ENCODE assay signal across 9 mouse cellular contexts in genomic region chr13:94205234-94205633, GRCm38 (mm10).
DNase-seq lines count a peak whose midpoint lies in the region; ATAC-seq lines count a peak whose summit lies in the region.
"Had no signal": no experiment of that assay in that cellular context is flagged by ENCODE, and none has a peak within 500 bp of the region (broad histone marks: within the 10 kb centered on the region; RNA-seq: fewer than 3 reads in every experiment).

No protein-coding gene starts in this region.

- no peak for ATAC-seq in heart, embryonic 12.5 days (ENCODE audit: insufficient number of reproducible peaks, low FRiP score)
- ATAC-seq in midbrain, embryonic 13.5 days: peak; percentile 89

- H3K4me2 ChIP-seq in heart, embryonic 12.5 days: no peak overlapping the region
- H3K4me2 ChIP-seq in midbrain, embryonic 13.5 days (replicated peaks): no peak overlapping the region
- H3K4me2 ChIP-seq: liver, embryonic 15.5 days had no signal

- peaks cover 20% of the 10 kb centered on the region for H3K36me3 ChIP-seq in heart, embryonic 12.5 days
- peaks cover 32% of the 10 kb centered on the region for H3K36me3 ChIP-seq in midbrain, embryonic 13.5 days

- H3K9ac ChIP-seq in heart, embryonic 12.5 days: no peak overlapping the region
- no peak overlapping the region for H3K9ac ChIP-seq in midbrain, embryonic 13.5 days (replicated peaks)
- H3K9ac ChIP-seq: liver, embryonic 15.5 days had no signal

- 8% methylated on average over 6 of the region's 6 CpGs for WGBS in heart, embryonic 12.5 days
- 8% methylated on average over 6 of the region's 6 CpGs for WGBS in midbrain, embryonic 13.5 days

- H3K9me3 ChIP-seq in heart, embryonic 12.5 days (replicated peaks): peaks cover 3% of the 10 kb centered on the region; the same call in 1 of the 2 replicates
- H3K9me3 ChIP-seq in midbrain, embryonic 13.5 days: 0 out of 2 replicates have a peak, but pooled peaks cover 3% of the 10 kb centered on the region
- H3K9me3 ChIP-seq: liver, embryonic 15.5 days had no signal

- 0 out of 2 replicates have a peak, but pooled peaks cover 3% of the 10 kb centered on the region for H3K4me1 ChIP-seq in heart, embryonic 12.5 days (replicated peaks)
- H3K4me1 ChIP-seq in midbrain, embryonic 13.5 days (replicated peaks): no peaks in the 10 kb centered on the region
- H3K4me1 ChIP-seq: liver, embryonic 15.5 days had no signal

- H3K27me3 ChIP-seq in heart, embryonic 12.5 days (replicated peaks): no peaks in the 10 kb centered on the region
- no peaks in the 10 kb centered on the region for H3K27me3 ChIP-seq in midbrain, embryonic 13.5 days
- H3K27me3 ChIP-seq: liver, embryonic 15.5 days had no signal

- intact Hi-C loops in heart, postnatal 10 days (cut with DNase I): loop anchor here (2.0 to 5.0 kb wide), 2 partner anchors 353 to 414 kb away; no protein-coding TSS in a partner anchor

- DNase-seq in heart, adult 8-10 months (ENCODE audit: low spot score): peak; percentile 67
- DNase-seq in MN1 (ENCODE audit: low spot score): peak; percentile 71
- DNase-seq in cerebellum, adult 9-11 months: peak; percentile 50
- peak; percentile 63 to 74 for DNase-seq in heart, postnatal 10 days
- DNase-seq in kidney, postnatal 36 days: peak; percentile 38 to 66
- DNase-seq in yolk sac, embryonic 10.5 days (ENCODE audit: low spot score): peak; percentile 19

- H3K4me3 ChIP-seq in heart, embryonic 12.5 days: no peak overlapping the region
- no peak overlapping the region for H3K4me3 ChIP-seq in midbrain, embryonic 13.5 days (replicated peaks)
- H3K4me3 ChIP-seq: liver, embryonic 15.5 days had no signal

- H3K27ac ChIP-seq in heart, embryonic 12.5 days (ENCODE audit: poor library complexity, severe bottlenecking): no peak overlapping the region
- no peak overlapping the region for H3K27ac ChIP-seq in midbrain, embryonic 13.5 days
- H3K27ac ChIP-seq: liver, embryonic 15.5 days had no signal

Comparison
In these comparisons a context has a peak if more than half of its experiments do, and no peak if none do; other contexts are left out.
1. DNase-seq: peak in every context shown above with its lines; median percentile 71 in MN1; 68 in heart, postnatal 10 days; 67 in heart, adult 8-10 months; 52 in kidney, postnatal 36 days; 50 in cerebellum, adult 9-11 months; 19 in yolk sac, embryonic 10.5 days.